Mouse (Mus musculus) left cerebral cortex, postnatal 36 days (tissue): ENCODE data around the gene Hist1h1d. TPM values are rescaled to one million over a fixed set of nuclear protein-coding genes. Genes with fewer than 3 reads are reported as not detected.
A peak's percentile ranks its signal among the peaks of the same experiment; 100 is the strongest.

Source experiments
- DNase-seq, 2 experiments: peaks; one replicate each; pipeline ENCODE4 v3.0.0; 2021 to 2022; ENCODE audit warnings: low spot score in 2 of 2, mixed read lengths in 1 of 2
- intact Hi-C: fragments of 180-260 bp; cut with DNase I; formaldehyde crosslinking; loops from one replicate; pipeline ENCODE4 v1.15.1; 2025
- total RNA-seq, 2 experiments: library from RNA; stranded (reverse); gene quantifications; 2 replicates each; pipeline ENCODE4 v1.2.3; 2021

Gene Hist1h1d
- total RNA-seq = 1 to 10 TPM; 4.7 to 6.5 TPM

DNA sequence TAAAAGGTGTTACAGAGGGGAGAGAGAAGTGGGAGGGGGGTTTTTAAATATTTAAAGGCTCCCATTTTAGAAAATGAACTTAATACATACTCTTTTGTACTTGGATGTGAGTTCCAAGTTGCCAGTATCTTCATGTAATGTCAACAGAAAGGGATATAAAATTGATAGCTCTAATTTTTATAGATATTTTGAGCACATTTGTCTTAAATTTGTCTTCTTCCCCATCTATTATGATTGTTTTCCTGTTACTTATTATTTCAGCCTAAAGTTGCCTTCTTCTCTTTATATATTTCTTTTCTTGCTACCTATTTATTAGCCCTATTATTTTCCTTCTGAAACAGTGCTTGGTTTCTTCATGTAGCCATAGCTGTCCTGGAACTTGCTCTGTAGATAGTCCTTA lies at the start of gene Hist1h1d:
Hist1h1d (plus strand) TSS at position 301 of the 400 bp plus-strand sequence.
- intact Hi-C loops = no loop called here
- no peak for DNase-seq

DNA sequence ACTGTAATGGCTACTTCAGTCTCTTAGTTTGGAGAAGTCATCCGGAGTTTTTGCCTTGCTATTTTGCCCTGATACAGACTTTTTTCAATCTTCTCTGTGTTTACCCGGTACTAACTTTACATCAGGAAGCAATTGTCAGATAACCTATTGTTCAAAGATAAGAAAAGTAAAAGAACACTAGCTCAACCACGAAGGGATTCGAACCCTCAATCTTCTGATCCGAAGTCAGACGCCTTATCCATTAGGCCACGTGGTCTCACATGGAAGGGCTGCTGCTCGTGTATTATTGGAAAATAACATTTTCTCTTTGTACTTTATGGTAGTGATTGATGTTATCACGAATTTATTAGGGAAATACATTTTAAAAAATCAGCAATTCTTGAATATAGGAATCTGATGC lies 49.3 kb upstream of the Hist1h1d start:
- peak in 1 of 2 experiments; percentile 41 for DNase-seq
- intact Hi-C loops = loop anchor here (5.0 kb wide), 1 partner anchor 41 kb away; no protein-coding TSS in a partner anchor

DNA sequence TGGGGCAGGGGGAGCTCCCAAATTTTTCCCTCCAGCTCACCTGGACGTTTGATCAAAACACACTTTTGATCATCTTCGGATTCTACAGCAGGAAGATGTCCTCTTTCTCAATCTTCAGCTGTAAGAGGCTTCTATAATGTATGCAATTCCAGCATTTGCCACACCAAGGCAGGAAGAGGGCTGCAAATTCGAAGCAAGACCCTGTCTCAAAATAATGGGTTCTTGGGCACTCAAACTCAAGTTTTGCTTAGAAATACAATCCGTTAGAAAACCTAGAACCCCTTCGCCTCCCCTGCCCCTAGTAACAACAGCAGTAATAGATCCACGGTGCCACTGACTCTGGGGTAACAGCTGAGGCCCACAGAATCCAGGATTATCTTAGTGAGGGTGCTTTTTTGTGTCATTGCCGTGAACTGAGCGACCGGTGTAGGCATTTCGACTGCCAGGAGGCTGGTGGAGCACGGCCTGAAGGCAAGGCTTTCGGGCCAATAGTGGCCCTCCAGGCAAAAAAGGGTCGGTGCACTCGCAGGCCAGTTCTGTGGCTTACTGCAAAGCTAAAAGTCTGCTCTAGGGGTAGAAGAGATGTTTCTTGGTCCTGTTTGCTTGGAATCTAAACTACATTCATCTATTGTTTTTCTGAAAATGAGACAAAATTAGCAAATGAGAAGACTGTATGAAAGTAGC lies 47.3 kb upstream of the Hist1h1d start:
- no peak for DNase-seq
- intact Hi-C loops = no loop called here

DNA sequence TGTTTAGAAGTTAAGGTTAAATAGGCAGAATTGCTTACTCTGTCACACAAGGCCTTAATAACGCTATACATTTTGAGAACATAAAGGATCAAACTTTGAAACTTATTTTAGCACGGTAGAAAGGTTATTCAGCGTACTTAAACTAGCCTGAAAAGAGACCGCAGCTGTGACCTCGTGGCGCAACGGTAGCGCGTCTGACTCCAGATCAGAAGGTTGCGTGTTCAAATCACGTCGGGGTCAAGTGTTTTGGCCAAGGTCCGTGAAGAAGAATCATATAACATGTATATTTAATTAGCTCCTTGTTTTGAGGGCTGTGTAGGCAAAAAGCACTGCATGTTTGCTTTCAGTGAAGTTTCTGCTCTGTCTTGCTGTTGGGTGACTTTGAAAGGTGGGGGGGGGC lies 46.7 kb upstream of the Hist1h1d start:
- intact Hi-C loops = no loop called here
- no peak for DNase-seq

DNA sequence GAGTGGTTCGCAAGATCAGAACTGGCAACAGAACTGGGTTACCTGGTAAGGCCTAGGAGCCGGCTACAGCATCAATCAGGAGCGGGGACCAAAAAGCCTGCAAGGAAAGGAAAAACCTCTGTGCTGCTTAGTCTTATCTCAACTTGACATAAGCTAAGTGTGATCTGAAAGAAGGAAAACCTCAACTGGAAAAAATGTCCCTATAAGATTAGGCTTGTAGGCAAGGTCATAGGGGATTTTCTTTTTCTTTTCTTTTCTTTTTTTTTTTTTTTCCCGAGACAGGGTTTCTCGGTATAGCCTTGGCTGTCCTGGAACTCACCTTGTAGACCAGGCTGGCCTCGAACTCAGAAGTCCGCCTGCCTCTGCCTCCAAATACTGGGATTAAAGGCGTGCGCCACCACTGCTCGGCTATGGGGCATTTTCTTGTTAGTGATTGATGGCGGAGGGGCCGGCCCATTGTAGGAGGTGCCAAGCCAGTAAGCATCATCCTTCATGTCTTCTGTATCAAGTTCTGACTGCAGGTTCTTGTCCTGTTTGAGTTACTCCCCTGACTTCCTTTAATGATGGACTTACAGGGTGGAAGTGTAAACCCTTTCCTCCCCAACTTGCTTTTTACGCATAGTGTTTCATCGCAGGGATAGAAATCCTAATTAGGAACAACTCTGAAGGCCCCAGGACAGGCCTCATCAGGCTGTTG lies 46.1 kb upstream of the Hist1h1d start:
- intact Hi-C loops = no loop called here
- no peak for DNase-seq

DNA sequence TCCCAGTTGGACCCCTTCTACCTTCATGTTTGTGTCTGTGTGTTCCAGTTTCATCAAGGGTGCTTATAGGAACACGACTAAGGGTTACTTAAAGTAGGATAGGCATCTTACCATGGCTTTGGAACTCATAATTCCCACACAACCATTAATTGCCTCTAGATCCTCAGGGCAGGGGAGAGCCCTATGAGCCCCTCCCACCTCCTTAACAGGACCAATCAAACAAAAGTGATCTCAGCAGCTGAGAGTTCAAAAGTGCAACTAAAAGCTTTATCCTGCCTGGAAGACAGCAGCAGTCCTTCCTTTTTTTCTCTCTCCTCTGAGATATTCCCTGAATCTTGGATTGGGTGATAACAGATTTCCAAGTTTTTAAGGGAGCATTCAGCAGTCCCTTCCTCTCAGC lies 42.9 kb upstream of the Hist1h1d start:
- intact Hi-C loops = no loop called here
- no peak for DNase-seq

DNA sequence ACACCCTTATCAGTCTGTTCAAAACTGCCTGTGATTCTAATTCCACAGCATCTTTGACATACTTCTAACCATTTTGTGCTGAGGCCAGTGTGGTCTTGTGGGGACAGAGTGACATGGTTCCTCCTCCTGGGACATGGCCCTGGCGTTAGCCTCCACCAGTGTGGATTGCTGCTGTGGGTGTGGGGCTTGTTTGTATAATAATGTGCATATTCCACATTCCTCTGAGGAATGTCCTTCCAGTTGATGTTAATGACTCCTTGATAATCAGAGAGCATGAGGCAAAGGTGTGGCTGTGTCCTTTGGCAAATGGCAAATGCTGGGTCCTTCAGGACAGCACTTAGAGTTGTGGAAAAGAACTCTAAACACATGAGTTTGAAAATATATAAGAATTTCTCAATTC lies 39.5 kb upstream of the Hist1h1d start:
- intact Hi-C loops = no loop called here
- DNase-seq = no peak

DNA sequence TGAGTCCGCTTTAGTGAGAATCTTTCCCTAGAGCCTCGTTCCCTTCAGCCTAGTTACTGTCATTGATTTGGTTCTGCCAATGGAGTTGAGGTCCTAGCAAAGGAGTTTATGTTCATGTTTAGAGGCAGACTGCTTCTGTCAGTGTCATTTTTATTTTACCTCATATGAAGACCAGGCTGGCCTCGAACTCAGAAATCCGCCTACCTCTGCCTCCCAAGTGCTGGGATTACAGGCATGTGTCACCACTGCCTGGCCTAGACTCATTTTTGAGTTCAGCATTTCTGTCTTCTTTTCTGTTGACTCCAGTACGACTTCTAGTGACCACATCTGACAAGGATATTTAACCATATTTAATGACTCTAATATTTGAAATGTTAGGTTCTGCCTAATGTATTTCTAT lies 37.8 kb upstream of the Hist1h1d start:
- DNase-seq = no peak
- intact Hi-C loops = loop anchor here (5.0 kb wide), 1 partner anchor 1493 kb away; no protein-coding TSS in a partner anchor

DNA sequence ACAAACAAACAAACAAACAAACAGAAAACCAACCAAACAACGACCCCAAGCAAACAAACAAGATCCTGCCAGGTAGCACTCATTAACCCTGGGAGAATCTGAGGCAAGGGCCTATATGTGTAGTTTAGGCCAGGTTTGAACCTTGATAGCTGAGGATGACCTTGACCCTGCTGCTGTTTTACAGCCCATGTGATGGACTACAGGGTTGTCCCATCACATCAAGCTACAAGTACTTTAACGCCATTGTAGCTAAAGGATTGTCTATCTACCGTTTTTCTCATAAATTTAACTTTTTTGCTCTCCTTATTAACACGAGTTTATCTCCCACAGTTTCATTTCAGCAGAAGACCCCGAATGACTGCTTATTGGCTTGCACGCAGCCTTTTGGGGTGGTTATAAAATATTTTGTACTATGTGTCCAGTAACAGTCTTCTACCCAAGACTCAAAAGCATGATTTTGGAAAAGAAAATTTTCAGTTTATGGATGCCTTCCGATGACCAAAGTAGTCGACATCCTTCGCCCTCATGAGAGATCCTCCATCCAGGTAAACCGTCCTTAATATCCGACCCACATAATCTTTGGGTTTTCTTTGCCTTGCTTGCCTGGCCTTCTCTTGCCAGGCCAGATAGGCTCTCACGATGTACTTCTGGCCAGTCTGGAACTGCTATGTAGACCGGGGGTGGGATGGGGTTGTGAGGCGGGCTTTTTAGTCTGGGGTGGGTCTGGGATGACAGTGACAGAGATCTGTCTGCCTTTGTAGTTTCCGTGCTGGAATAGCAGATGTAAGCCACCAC lies 37.0 kb upstream of the Hist1h1d start:
- no peak for DNase-seq
- intact Hi-C loops = loop anchor here (5.0 kb wide), 1 partner anchor 1494 kb away; no protein-coding TSS in a partner anchor

DNA sequence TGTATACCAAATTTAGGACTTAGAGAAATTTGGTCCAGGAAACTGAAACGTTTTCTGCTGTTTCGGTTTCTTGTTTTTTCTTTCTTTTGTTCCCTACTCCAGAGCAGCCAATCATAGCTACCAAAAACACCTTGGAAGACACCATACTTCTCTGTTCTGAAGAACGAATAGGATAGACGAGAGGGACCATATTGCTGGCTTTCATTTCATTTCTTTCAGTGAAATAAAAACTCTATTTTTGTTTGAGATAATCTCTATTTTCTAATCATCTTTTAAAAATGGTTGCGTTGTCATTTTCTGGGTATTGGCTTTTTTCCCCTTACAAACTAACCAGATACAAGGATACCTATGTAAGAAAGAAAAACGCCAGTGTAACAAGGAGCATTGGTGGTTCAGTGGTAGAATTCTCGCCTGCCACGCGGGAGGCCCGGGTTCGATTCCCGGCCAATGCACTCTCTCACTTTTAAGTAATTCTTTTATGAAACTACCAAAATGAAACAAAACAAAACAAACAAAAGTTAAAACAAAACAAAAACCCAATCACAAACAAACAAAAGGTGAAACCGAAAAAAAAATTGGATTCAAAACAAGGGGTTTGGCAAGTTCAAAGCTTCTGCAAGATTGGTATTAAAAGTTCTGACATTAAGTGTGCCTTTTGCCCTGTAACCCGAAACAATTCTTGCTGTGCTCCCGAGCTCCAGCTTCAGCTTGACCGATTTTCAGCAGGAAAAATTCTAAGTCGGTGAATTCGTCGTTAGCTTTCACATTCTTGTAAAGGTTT lies 36.0 kb upstream of the Hist1h1d start:
- intact Hi-C loops = loop anchor here (5.0 kb wide), 1 partner anchor 1495 kb away; no protein-coding TSS in a partner anchor
- DNase-seq = peak; percentile 70 to 76

DNA sequence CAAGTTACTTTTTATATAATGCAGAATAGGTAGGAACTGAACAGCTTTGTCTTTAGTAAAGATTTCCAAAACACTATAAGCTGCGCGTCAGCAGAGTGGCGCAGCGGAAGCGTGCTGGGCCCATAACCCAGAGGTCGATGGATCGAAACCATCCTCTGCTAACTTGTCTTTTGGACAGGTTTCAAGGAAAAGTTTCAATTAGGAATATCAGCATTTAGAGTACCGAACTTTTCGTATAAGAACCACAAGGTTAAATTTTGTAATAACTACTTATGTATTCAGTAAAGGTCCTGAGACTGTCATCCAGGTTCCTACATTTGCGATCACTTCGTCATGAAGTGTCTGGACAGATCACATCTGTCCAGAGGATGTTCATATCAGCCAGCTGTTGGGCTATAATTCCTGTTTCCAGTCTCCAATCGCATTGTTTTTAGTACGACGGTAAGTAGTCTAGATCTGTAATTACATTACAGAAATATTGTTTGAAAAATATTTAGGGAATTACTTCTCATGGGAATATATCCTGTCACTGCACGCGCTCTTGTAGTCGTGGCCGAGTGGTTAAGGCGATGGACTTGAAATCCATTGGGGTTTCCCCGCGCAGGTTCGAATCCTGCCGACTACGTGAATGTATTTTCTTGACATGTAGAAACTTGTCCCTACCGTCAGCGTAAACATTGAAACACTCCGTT lies 35.3 kb upstream of the Hist1h1d start:
- intact Hi-C loops = loop anchor here (2.0 to 5.0 kb wide), 2 partner anchors 81 to 1495 kb away; no protein-coding TSS in a partner anchor

DNA sequence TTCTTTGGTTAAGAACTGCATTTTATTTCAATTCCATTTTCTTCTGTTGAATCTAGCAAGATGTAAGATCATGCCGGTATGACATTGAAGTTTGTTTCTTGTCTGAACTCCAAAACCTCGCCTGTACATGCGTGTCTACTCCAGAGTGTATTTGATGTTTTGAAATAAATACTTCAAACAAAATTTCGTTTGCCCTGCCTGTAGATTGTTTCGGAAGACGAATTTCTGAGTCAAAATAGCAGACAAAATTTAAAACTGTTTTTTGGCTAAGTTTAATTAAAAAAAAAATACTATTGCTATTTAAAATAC lies 34.8 kb upstream of the Hist1h1d start:
- intact Hi-C loops = loop anchor here (2.0 to 5.0 kb wide), 2 partner anchors 81 to 1496 kb away; no protein-coding TSS in a partner anchor
- no peak for DNase-seq

More for the DNA sequence above, 35.3 kb upstream of the Hist1h1d start:
- DNase-seq = peak; percentile 89 to 90

DNA sequence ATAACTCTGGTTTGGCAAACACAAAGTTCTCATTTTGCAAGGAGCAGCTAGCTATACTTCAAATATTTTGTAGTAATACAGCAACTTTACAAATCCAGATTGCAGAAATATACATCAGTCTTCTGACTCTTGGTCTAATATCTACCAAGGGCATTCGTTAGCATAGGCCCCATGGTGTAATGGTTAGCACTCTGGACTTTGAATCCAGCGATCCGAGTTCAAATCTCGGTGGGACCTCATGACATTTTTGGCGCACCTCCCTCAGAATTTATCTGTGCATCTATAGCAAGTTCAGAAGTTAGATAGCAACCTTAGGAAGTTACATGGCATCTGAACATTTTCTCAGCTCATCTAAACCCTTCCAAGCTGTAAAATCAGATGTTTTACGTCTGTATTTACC lies 34.2 kb upstream of the Hist1h1d start:
- intact Hi-C loops = loop anchor here (2.0 to 5.0 kb wide), 2 partner anchors 82 to 1497 kb away; no protein-coding TSS in a partner anchor

DNA sequence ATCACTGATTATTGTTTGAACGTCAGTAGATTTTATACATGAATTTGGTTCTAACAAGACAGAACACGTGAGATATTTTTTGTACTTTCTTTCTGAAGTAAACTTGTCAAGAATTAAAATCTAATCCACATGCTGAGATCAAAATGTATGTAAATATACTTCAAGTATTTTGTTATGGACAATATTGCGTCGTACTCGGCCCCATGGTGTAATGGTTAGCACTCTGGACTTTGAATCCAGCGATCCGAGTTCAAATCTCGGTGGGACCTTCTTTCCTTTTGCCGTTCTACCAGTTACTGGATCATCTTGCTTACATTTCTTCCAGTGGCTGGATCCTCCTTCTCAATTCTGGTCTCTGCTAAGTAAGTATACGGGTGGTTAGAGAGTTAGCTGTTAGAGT lies 33.6 kb upstream of the Hist1h1d start:
- intact Hi-C loops = loop anchor here (2.0 to 5.0 kb wide), 2 partner anchors 83 to 1497 kb away; no protein-coding TSS in a partner anchor
- peak; percentile 72 to 85 for DNase-seq

More for the DNA sequence above, 34.2 kb upstream of the Hist1h1d start:
- peak; percentile 72 to 78 for DNase-seq

DNA sequence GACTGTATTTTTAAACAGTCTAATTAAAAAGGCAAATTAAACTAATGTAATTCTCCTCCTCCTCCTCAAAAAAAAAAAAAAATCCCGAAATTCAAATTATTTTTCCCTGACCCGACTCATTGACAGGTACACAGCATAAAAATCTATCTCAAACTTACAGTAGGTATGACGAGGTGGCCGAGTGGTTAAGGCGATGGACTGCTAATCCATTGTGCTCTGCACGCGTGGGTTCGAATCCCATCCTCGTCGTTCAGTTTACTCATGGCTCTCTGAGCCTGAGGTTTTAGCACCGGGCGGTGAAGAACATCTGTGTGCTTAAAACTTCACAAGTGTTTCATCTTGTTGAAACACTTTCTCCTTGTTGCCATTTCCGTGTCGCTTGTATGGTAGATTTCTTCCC lies 31.4 kb upstream of the Hist1h1d start:
- peak; percentile 72 to 79 for DNase-seq
- intact Hi-C loops = no loop called here

DNA sequence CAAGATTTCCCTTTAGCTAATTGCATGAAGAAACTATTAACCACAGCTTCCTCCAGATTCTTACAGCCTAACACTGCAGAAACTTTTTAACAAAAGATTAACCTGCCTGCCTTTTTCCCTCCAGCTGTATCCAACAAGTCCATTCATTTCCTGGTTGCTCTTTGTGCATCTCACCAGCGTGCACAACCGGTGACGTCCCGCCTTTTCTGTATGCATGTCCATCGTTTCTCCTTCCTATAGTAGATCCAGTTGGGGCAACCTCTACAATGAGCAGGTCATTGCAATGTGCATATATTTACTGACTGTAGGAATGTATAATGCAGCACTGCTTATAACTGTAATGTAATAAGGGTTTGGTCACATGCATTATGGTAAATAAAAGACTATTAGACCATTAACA lies 29.1 kb upstream of the Hist1h1d start:
- DNase-seq = no peak
- intact Hi-C loops = no loop called here

DNA sequence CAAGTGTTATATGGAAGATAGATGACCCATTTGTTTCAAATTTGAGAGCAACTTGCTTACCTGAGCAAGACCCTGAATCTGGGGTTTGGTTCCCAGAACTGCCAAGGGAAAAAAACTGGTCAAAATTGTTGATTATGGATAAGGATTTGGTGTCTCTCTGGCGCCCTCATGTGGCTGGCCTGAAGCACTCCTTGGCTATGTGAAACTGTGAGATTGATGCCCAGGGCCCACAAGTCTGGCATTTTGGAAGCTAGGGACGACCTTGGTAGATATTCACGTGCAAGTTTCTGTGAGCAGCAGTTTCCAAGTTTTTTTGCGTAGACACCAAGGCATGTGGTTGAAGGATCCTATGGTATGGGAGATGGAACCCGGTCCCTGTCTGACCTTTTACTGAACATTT lies 28.4 kb upstream of the Hist1h1d start:
- intact Hi-C loops = no loop called here
- DNase-seq = peak; percentile 58 to 64

DNA sequence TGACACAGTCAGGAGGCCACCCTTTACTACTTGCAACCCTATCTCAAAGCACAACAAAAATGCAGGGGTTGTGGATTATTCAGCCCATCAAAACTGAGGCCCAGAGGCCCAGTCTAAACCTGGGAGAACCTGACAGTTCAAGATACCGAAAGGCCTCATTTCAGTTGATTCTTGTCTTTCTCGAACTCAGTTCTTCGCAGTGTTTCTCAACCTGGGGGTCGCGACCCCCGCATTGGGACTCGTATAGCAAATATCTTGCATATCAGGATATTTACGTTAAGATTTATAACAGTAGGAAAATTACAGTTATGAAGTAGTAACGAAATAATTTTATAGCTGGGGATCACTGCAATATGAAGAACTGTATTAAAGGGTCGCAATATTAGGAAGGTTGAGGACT lies 27.2 kb upstream of the Hist1h1d start:
- intact Hi-C loops = no loop called here
- no peak for DNase-seq

DNA sequence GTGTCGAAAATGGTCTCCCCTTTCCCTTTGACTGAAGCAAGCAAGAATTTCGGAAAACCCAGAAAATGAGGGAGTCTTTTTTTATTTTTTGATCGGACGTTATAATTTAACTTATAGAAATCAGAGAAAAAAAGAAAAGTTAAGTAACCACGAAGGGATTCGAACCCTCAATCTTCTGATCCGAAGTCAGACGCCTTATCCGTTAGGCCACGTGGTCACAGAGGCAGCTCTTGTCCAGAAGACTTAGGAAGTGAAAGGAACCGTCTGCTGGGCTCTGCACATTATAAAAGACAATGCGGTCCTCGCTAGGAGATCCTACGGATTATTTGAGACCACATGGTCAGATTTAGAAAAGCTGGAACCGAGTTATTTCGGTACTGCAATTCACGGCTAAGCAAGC lies 26.8 kb upstream of the Hist1h1d start:
- intact Hi-C loops = no loop called here
- peak; percentile 89 to 93 for DNase-seq
